Mouse (Mus musculus) cerebellum, adult 2 months (tissue): Measurements from ENCODE around the gene Dsn1. TPM values are rescaled to one million over a fixed set of nuclear protein-coding genes. Genes with fewer than 3 reads are reported as not detected.

ENCODE experiments used
- DNase-seq, 2 experiments: peaks; one replicate each; pipeline ENCODE4 v3.0.0; 2021
- H3K27ac ChIP-seq: fragments of 200-500 bp; 2 replicates; pipeline ENCODE4 v1.5.1; 2012; ENCODE audit warnings: low read length, control low read depth, inconsistent platforms; ENCODE audit not compliant: insufficient read depth
- H3K27me3 ChIP-seq: fragments of 200-500 bp; 2 replicates; pipeline ENCODE4 v1.6.1; 2012; ENCODE audit warnings: inconsistent platforms, mild to moderate bottlenecking, low read length, moderate library complexity; ENCODE audit not compliant: control insufficient read depth, insufficient read depth
- H3K4me1 ChIP-seq: fragments of 200-500 bp; 2 replicates; pipeline ENCODE4 v1.6.1; 2011; ENCODE audit warnings: low read length; ENCODE audit not compliant: control insufficient read depth, insufficient read depth
- H3K4me3 ChIP-seq: fragments of 200-500 bp; replicated peaks from 2 replicates; pipeline ENCODE3; 2011; ENCODE audit warnings: mild to moderate bottlenecking, low read depth, low read length, control low read depth; ENCODE audit not compliant: insufficient read depth
- CTCF ChIP-seq: fragments of 200-500 bp; IDR thresholded peaks from 2 replicates; pipeline ENCODE4 v1.5.1; 2011; ENCODE audit warnings: low read depth, mild to moderate bottlenecking, control low read depth, low read length, moderate library complexity, borderline replicate concordance; ENCODE audit not compliant: insufficient read depth
- POLR2A ChIP-seq: fragments of 200-500 bp; IDR thresholded peaks from 2 replicates; pipeline ENCODE4 v1.6.1; 2011; ENCODE audit warnings: low read length, control low read depth, borderline replicate concordance; ENCODE audit not compliant: insufficient read depth
- WGBS: fragments of 180-500 bp; shearing (Covaris S2); methylation state at CpG from one replicate; pipeline ENCODE4 v1.1.7; 2018; 5-methylcytosine and 5-hydroxymethylcytosine counted together
- polyA plus RNA-seq: library from polyadenylated mRNA; depleted of rRNA; stranded (reverse); fragments of >200 nt; gene quantifications from 2 replicates; pipeline ENCODE4 v1.2.3, GENCODE M21; 2012

Dsn1 gene
- polyA plus RNA-seq, 1 experiment, result 4.8 TPM

- H3K4me1 ChIP-seq, result peaks cover 28% of the 10 kb centered on the region; the same call in 1 of the 2 replicates
- no peaks in the 10 kb centered on the region for H3K27me3 ChIP-seq
- no peak for DNase-seq
- TF ChIP-seq POLR2A, result no peak
- TF ChIP-seq CTCF, result no peak
- no peak overlapping the region for H3K27ac ChIP-seq
- no peak overlapping the region for H3K4me3 ChIP-seq
- 33% methylated on average over 2 of the region's 2 CpGs for WGBS
Measured at GRCm38 (mm10) chr2:156980059-156980458, 26.9 kb downstream of the Dsn1 start.

GRCm38 (mm10) chr2:156976711-156977110 is 30.2 kb downstream of the Dsn1 start:
- no peak for DNase-seq
- TF ChIP-seq CTCF (no peak), POLR2A (no peak)
- peak overlapping the region; percentile 75; the same call in 1 of the 2 replicates for H3K27ac ChIP-seq
- no peak overlapping the region for H3K4me3 ChIP-seq
- H3K27me3 ChIP-seq, result no peaks in the 10 kb centered on the region
- H3K4me1 ChIP-seq, result peaks cover 42% of the 10 kb centered on the region; the same call in 1 of the 2 replicates

- no peak for DNase-seq
- H3K27me3 ChIP-seq, result no peaks in the 10 kb centered on the region
- 14% methylated on average over 2 of the region's 2 CpGs for WGBS
- peak overlapping the region; percentile 84 for H3K27ac ChIP-seq
- H3K4me1 ChIP-seq, result peaks cover 52% of the 10 kb centered on the region
- H3K4me3 ChIP-seq, result no peak overlapping the region
- TF ChIP-seq CTCF, result no peak
- no peak for TF ChIP-seq POLR2A
Measured at GRCm38 (mm10) chr2:156974967-156975366, 32.0 kb downstream of the Dsn1 start.

- TF ChIP-seq CTCF (no peak), POLR2A (no peak)
- no peak overlapping the region for H3K4me3 ChIP-seq
- WGBS, result 9% methylated on average over 5 of the region's 5 CpGs
- H3K4me1 ChIP-seq, result peaks cover 56% of the 10 kb centered on the region
- H3K27ac ChIP-seq, result peak overlapping the region; percentile 92
- DNase-seq, result peak; percentile 80 to 91
- no peaks in the 10 kb centered on the region for H3K27me3 ChIP-seq
Measured at GRCm38 (mm10) chr2:156973316-156974100, 33.4 kb downstream of the Dsn1 start.

- TF ChIP-seq CTCF (no peak), POLR2A (no peak)
- Histone ChIP-seq H3K4me3 (no peak overlapping the region), H3K27me3 (no peaks in the 10 kb centered on the region), H3K27ac (peak overlapping the region; percentile 34; the same call in 1 of the 2 replicates), H3K4me1 (peaks cover 53% of the 10 kb centered on the region)
- peak; percentile 47 to 49 for DNase-seq
- WGBS, result 21% methylated on average over 7 of the region's 7 CpGs
Measured at GRCm38 (mm10) chr2:156970253-156970652, 36.7 kb downstream of the Dsn1 start.

- Histone ChIP-seq H3K27me3 (no peaks in the 10 kb centered on the region), H3K4me1 (peaks cover 41% of the 10 kb centered on the region), H3K4me3 (no peak overlapping the region), H3K27ac (no peak overlapping the region)
- 29% methylated on average over 4 of the region's 4 CpGs for WGBS
- TF ChIP-seq CTCF (no peak), POLR2A (no peak)
- DNase-seq, result peak in 1 of 2 experiments; percentile 44
Measured at GRCm38 (mm10) chr2:156968501-156968900, 38.5 kb downstream of the Dsn1 start.

- Histone ChIP-seq H3K4me1 (peaks cover 33% of the 10 kb centered on the region), H3K27me3 (no peaks in the 10 kb centered on the region), H3K4me3 (no peak overlapping the region), H3K27ac (no peak overlapping the region)
- 44% methylated on average over 6 of the region's 6 CpGs for WGBS
- DNase-seq, result no peak
- TF ChIP-seq POLR2A (no peak), CTCF (no peak)
Measured at GRCm38 (mm10) chr2:156967388-156967787, 39.6 kb downstream of the Dsn1 start.

GRCm38 (mm10) chr2:156963891-156964290 is 43.1 kb downstream of the Dsn1 start:
- DNase-seq, result no peak
- Histone ChIP-seq H3K27me3 (no peaks in the 10 kb centered on the region), H3K4me3 (no peak overlapping the region), H3K4me1 (peaks cover 13% of the 10 kb centered on the region), H3K27ac (no peak overlapping the region)
- TF ChIP-seq POLR2A (no peak), CTCF (no peak)
- whole genome bisulfite sequencing, result 86% methylated on average over 7 of the region's 7 CpGs
